Mouse (Mus musculus) cerebellum, adult 2 months (tissue): ENCODE measurements around the gene Lingo2.

Experiments used
- CTCF ChIP-seq: fragments of 200-500 bp; IDR thresholded peaks from 2 replicates; pipeline ENCODE4 v1.5.1; 2011; ENCODE audit warnings: low read depth, mild to moderate bottlenecking, control low read depth, low read length, moderate library complexity, borderline replicate concordance; ENCODE audit not compliant: insufficient read depth
- POLR2A ChIP-seq: fragments of 200-500 bp; IDR thresholded peaks from 2 replicates; pipeline ENCODE4 v1.6.1; 2011; ENCODE audit warnings: low read length, control low read depth, borderline replicate concordance; ENCODE audit not compliant: insufficient read depth

- TF ChIP-seq POLR2A (no peak), CTCF (no peak)
These were observed 767.9 kb downstream of the Lingo2 start for GRCm38 (mm10) chr4:36183643-36184042.
